Mouse (Mus musculus) midbrain, embryonic 14.5 days (tissue): Measurements from ENCODE around the gene Wdr24. TPM values are rescaled to one million over a fixed set of nuclear protein-coding genes. Genes with fewer than 3 reads are reported as not detected.
A peak's percentile ranks its signal among the peaks of the same experiment; 100 is the strongest.
"Not testable (repeated sequence)": the region's sequence is repeated elsewhere in the genome, so short reads cannot be mapped to it uniquely, and the experiment has no call there.

ENCODE experiments used
- ATAC-seq: fragments of 200-750 bp; cut with Nextera tagmentation; 2 replicates; pipeline ENCODE4 v1.8.0; 2017; ENCODE audit warnings: moderate number of reproducible peaks, moderate library complexity; ENCODE audit not compliant: low FRiP score, low TSS enrichment
- DNase-seq: peaks from one replicate; pipeline ENCODE4 v3.0.0-alpha.2; 2015
- H3K27ac ChIP-seq: fragments of 300-500 bp; sonication (generic); replicated peaks from 2 replicates; pipeline ENCODE4 v1.5.1; 2014; ENCODE audit warnings: mild to moderate bottlenecking, low read depth, low read length, moderate library complexity
- H3K27me3 ChIP-seq: fragments of 300-500 bp; sonication (generic); 2 replicates; pipeline ENCODE4 v1.6.1; 2014; ENCODE audit warnings: low read length, control low read depth, mixed read lengths; ENCODE audit not compliant: control insufficient read depth, insufficient read depth
- H3K36me3 ChIP-seq: fragments of 300-500 bp; sonication (generic); 2 replicates; pipeline ENCODE4 v1.6.1; 2014; ENCODE audit warnings: low read length, control low read depth; ENCODE audit not compliant: control insufficient read depth, insufficient read depth
- H3K4me1 ChIP-seq: fragments of 300-500 bp; sonication (generic); 2 replicates; pipeline ENCODE4 v1.6.1; 2014; ENCODE audit warnings: mild to moderate bottlenecking, antibody characterized with exemption, low read length, control low read depth; ENCODE audit not compliant: control insufficient read depth, insufficient read depth
- H3K4me2 ChIP-seq: fragments of 300-500 bp; sonication (generic); 2 replicates; pipeline ENCODE4 v1.6.1; 2014; ENCODE audit warnings: mild to moderate bottlenecking, low read length, moderate library complexity
- H3K4me3 ChIP-seq: fragments of 300-500 bp; sonication (generic); replicated peaks from 2 replicates; pipeline ENCODE4 v1.5.1; 2014; ENCODE audit warnings: low read depth, low read length
- H3K9ac ChIP-seq: fragments of 300-500 bp; sonication (generic); replicated peaks from 2 replicates; pipeline ENCODE4 v1.6.1; 2014; ENCODE audit warnings: mild to moderate bottlenecking, low read length, moderate library complexity
- H3K9me3 ChIP-seq: fragments of 300-500 bp; sonication (generic); 2 replicates; pipeline ENCODE4 v1.6.1; 2016; ENCODE audit warnings: low read length, control low read depth, mixed read lengths; ENCODE audit not compliant: control insufficient read depth
- WGBS: fragments of 180-500 bp; shearing (Covaris S2); extraction: QIAGEN DNeasy Blood & Tissue Kit; methylation state at CpG from one replicate; pipeline ENCODE4 v1.1.7; 2014; 5-methylcytosine and 5-hydroxymethylcytosine counted together
- polyA plus RNA-seq: library from polyadenylated mRNA; unstranded; fragments of >200 nt; fragmentation: Nextera tagmentation; extraction: Ambion mirVana; gene quantifications from 2 replicates; pipeline ENCODE4 v1.2.1, GENCODE M21; 2014

Wdr24 gene
- polyA plus RNA-seq, 1 experiment from 2014 or later, result 31.7 TPM

DNA sequence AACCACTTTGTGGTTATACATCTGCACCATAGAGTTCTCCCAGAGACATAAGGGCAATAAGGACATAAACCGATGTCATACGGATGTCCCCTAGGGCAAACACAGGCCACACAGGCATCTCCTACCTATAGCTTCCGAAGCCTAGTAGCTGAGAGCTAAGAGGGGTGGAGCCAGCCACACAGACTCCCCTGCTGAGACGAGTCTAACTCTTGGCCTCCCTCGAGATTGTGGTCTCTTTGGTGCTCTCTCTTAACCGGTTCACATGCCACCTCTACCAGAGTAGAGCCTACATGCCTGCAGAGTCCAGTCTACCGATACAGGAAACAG lies 44.0 kb downstream of the Wdr24 start:
- no peak for ATAC-seq
- H3K4me3 ChIP-seq, result peak overlapping the region; percentile 79
- H3K9ac ChIP-seq, result no peak overlapping the region
- H3K36me3 ChIP-seq, result no peaks in the 10 kb centered on the region
- no peaks in the 10 kb centered on the region for H3K27me3 ChIP-seq
- peak overlapping the region; percentile 98 for H3K4me2 ChIP-seq
- H3K4me1 ChIP-seq, result peaks cover 5% of the 10 kb centered on the region; the same call in 1 of the 2 replicates
- no peaks in the 10 kb centered on the region for H3K9me3 ChIP-seq
- no peak for DNase-seq
- 17% methylated on average over 7 of the region's 7 CpGs for WGBS
- H3K27ac ChIP-seq, result no peak overlapping the region

DNA sequence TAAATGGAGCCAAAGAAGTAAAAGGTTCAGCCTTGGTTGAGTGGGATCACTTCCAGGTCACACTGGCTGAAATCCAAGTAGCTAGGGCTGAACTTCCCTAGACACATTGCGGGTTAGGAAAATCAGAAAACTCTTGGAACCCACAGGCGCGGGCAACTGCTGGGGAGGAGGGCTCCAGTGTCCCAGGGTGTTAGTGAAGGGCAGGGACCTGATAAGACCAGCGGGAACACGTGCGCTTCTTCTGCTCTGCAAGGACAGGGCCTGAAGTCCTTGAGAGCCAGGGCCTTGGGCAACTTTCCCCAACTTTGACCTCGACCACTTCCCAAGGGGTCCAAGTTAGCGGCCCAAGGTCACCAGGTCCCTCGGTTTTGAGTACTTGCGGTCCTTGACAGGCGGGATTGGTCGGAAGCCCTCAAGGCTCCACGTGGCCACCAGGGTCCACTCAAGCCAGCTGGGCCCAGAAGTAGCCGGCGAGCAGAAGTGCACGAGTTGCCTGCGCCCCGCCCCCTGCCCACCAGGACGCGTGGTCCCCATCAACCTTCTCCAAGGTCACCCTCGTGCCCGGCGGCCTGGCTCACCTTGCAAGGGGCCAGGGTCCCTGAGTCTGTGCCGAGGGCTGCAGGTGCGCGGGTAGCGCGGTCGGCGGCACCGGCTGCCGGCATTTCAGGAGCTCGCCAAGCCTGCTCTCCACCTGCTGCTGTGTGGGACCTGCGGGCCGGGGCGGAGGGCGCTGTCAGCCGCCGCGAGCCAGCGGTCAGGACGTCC lies 44.6 kb downstream of the Wdr24 start:
- H3K4me1 ChIP-seq, result peaks cover 5% of the 10 kb centered on the region; the same call in 1 of the 2 replicates
- H3K27me3 ChIP-seq, result no peaks in the 10 kb centered on the region
- peak overlapping the region; percentile 98 for H3K4me2 ChIP-seq
- H3K9me3 ChIP-seq, result no peaks in the 10 kb centered on the region
- H3K36me3 ChIP-seq, result no peaks in the 10 kb centered on the region
- H3K9ac ChIP-seq, result peak overlapping the region; percentile 70
- H3K27ac ChIP-seq, result peak overlapping the region; percentile 52
- DNase-seq (peak; percentile 26), ATAC-seq (peak; percentile 58)
- 1% methylated on average over 42 of the region's 42 CpGs for WGBS
- peak overlapping the region; percentile 79 for H3K4me3 ChIP-seq

- Histone ChIP-seq H3K4me3 (peak within 1 kb of the TSS; percentile 79), H3K9me3 (no peaks in the 10 kb centered on the region), H3K36me3 (no peaks in the 10 kb centered on the region), H3K27me3 (no peaks in the 10 kb centered on the region), H3K4me1 (peaks cover 5% of the 10 kb centered on the region; the same call in 1 of the 2 replicates), H3K4me2 (peak within 1 kb of the TSS; percentile 98), H3K9ac (peak within 1 kb of the TSS; percentile 70), H3K27ac (peak within 1 kb of the TSS; percentile 52)
- 0% methylated on average over 24 of the region's 24 CpGs for WGBS
- ATAC-seq, result peak; percentile 85
- DNase-seq, result peak; percentile 90
Observed at GRCm38 (mm10) chr17:25868601-25869191, 45.3 kb downstream of the Wdr24 start, which contains the start of gene Mcrip2. Gene Mcrip2 (minus strand): TSS chr17:25868764.

DNA sequence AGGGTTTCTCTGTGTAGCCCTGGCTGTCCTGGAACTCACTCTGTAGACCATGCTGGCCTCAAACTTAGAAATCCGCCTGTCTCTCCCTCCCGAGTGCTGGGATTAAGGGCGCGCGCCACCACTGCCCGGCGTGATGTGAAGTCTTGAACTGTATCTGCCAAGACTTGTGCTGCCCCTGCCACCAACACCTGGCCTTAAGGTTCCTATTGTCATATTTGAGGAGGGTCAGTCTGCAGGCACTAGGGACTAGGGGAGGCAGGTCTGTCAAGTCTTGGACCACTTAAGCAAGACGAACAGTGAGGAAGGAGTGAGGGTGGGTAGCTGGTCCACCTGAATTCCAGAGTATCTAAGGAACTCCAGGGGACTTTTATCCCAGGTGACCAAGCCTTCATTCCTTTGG lies 46.1 kb downstream of the Wdr24 start:
- H3K9me3 ChIP-seq, result no peaks in the 10 kb centered on the region
- H3K27me3 ChIP-seq, result no peaks in the 10 kb centered on the region
- H3K4me3 ChIP-seq, result no peak overlapping the region
- no peak overlapping the region for H3K4me2 ChIP-seq
- H3K9ac ChIP-seq, result no peak overlapping the region
- DNase-seq (no peak), ATAC-seq (no peak)
- no peaks in the 10 kb centered on the region for H3K36me3 ChIP-seq
- peaks cover 12% of the 10 kb centered on the region for H3K4me1 ChIP-seq
- H3K27ac ChIP-seq, result no peak overlapping the region
- 90% methylated on average over 8 of the region's 8 CpGs for WGBS

GRCm38 (mm10) chr17:25869954-25870353 lies 46.5 kb downstream of the Wdr24 start:
- no peak overlapping the region for H3K4me3 ChIP-seq
- DNase-seq (no peak), ATAC-seq (no peak)
- no peaks in the 10 kb centered on the region for H3K9me3 ChIP-seq
- H3K27ac ChIP-seq, result no peak overlapping the region
- no peaks in the 10 kb centered on the region for H3K27me3 ChIP-seq
- no peaks in the 10 kb centered on the region for H3K36me3 ChIP-seq
- 85% methylated on average over 2 of the region's 2 CpGs for WGBS
- peaks cover 13% of the 10 kb centered on the region for H3K4me1 ChIP-seq
- no peak overlapping the region for H3K9ac ChIP-seq
- H3K4me2 ChIP-seq, result no peak overlapping the region

GRCm38 (mm10) chr17:25871566-25871965 lies 48.1 kb downstream of the Wdr24 start:
- H3K4me2 ChIP-seq, H3K9me3 ChIP-seq, H3K36me3 ChIP-seq, H3K27ac ChIP-seq, H3K4me3 ChIP-seq, H3K27me3 ChIP-seq, ATAC-seq, DNase-seq, H3K9ac ChIP-seq: not testable (repeated sequence)
- peaks cover 21% of the 10 kb centered on the region for H3K4me1 ChIP-seq

DNA sequence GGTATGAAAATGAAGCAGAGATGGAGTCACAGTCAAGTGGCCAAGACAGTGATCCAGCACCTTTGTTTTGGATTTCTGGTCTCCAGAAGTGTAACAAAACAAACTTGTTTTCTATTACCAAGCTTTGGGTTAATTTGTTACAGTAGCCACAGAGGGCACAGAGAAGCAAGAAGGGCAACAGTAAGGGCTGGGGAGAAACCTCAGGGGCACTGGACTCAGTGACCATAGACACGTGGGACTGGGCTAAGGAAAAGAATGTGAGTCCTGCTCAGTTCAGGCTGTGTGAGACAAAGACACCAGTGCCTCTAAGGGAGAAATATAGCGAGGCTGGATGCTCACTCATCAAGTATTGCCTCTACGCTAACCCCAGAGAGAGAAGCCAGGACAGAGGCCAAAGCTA lies 49.2 kb downstream of the Wdr24 start:
- no peaks in the 10 kb centered on the region for H3K9me3 ChIP-seq
- no peak overlapping the region for H3K4me3 ChIP-seq
- peaks cover under 1% of the 10 kb centered on the region for H3K36me3 ChIP-seq
- peaks cover 26% of the 10 kb centered on the region for H3K4me1 ChIP-seq
- WGBS, result 83% methylated on average over 3 of the region's 3 CpGs
- no peak overlapping the region for H3K27ac ChIP-seq
- no peak for ATAC-seq
- no peak overlapping the region for H3K9ac ChIP-seq
- no peaks in the 10 kb centered on the region for H3K27me3 ChIP-seq
- no peak for DNase-seq
- no peak overlapping the region for H3K4me2 ChIP-seq

DNA sequence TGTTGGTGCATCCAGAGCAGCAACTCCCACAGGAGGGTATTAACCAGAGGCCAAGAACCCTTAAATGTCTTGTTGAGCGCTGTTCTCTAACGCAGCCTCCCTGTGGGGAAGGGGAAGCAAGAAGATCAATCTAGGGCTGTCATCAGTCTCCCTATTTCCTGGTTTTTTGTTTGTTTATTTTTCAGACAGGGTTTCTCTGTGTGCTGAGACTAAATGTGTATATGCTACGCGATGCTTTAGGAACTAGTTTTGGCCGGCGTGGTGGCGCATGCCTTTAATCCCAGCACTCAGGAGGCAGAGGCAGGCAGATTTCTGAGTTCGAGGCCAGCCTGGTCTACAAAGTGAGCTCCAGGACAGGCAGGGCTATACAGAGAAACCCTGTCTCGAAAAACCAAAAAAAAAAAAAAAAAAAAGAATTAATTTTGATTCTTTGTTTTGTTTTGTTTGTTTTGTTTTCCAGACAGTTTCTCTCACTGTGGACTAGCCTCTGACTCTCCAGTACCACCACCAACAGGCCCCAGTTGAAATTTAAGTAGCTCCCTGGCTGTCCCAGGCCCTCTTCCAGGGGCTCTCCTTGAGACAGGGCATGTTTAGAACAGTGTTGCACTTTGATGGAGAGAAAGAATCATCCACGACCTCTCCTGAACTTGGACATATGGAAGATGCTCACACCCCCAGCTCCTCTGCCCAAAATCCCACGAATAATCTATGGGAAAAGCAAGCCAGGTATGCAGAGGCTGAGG lies 50.1 kb downstream of the Wdr24 start:
- ATAC-seq (no peak), DNase-seq (no peak)
- H3K4me3 ChIP-seq, result peak overlapping the region; percentile 75
- H3K36me3 ChIP-seq, result peaks cover 10% of the 10 kb centered on the region
- H3K27me3 ChIP-seq, result no peaks in the 10 kb centered on the region
- H3K27ac ChIP-seq, result peak overlapping the region; percentile 94
- H3K4me1 ChIP-seq, result peaks cover 22% of the 10 kb centered on the region
- WGBS, result 81% methylated on average over 11 of the region's 11 CpGs
- H3K9me3 ChIP-seq, result no peaks in the 10 kb centered on the region
- H3K9ac ChIP-seq, result peak overlapping the region; percentile 48; the same call in 1 of the 2 replicates
- peak overlapping the region; percentile 97 for H3K4me2 ChIP-seq
